Mouse (Mus musculus): ENCODE measurements around the gene 4930449I24Rik.
"Not testable (repeated sequence)": the region's sequence is repeated elsewhere in the genome, so short reads cannot be mapped to it uniquely, and the experiment has no call there.

DNA sequence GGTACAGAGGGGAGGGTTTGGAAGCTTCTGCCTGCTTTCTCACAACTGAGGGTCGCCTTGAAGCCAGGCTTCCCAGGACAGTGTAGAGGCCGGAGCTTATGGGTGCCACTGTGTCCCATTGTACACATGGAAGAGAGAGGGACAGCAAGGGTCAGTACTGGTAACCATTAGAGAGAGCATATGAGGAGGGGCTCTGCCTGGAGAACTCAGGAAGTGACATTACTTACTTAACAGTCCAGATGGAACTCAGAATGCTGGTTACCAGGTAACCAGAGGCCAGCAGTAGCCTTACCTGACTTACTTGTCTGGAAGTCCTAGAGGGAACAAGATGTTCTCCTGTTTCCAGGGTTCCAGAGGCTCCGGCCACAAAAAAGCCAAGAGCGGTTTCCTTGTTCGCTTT lies 11.1 kb upstream of the 4930449I24Rik start, which contains the start of gene Gm6370:
- TF ChIP-seq POLR2A (IDR thresholded peaks at IDR 0.05; ENCODE audit: low read depth, low read length); CTCF (IDR thresholded peaks at IDR 0.05; ENCODE audit: extremely low read depth, insufficient read length, insufficient replicate concordance, low read depth, low read length): not testable (repeated sequence)

Measured in small intestine, adult 2 months (tissue).